Mouse (Mus musculus): Measurements from ENCODE around the gene Gm7954.
"Not testable (repeated sequence)": the region's sequence is repeated elsewhere in the genome, so short reads cannot be mapped to it uniquely, and the experiment has no call there.

The Gm7954 gene

GRCm38 (mm10) chr14:41453418-41453817, at the start of gene Gm7954:
Gene Gm7954, minus strand, starts transcription at chr14:41453518.
- not testable (repeated sequence) for DNase-seq (ENCODE audit: extremely low read depth, low read depth, low spot score)

- DNase-seq (ENCODE audit: extremely low read depth, low read depth, low spot score), result not testable (repeated sequence)
Measured at GRCm38 (mm10) chr14:41489385-41489784, 36.1 kb upstream of the Gm7954 start, which contains the start of gene Gm3486. Gene Gm3486, minus strand, starts transcription at chr14:41489485.

- not testable (repeated sequence) for DNase-seq (ENCODE audit: extremely low read depth, low read depth, low spot score)
Measured at GRCm38 (mm10) chr14:41425393-41426075, 27.8 kb downstream of the Gm7954 start.

GRCm38 (mm10) chr14:41424694-41425093, 28.6 kb downstream of the Gm7954 start:
- not testable (repeated sequence) for DNase-seq (ENCODE audit: extremely low read depth, low read depth, low spot score)

GRCm38 (mm10) chr14:41408181-41408580, 45.1 kb downstream of the Gm7954 start, which contains the start of gene Gm6482:
Gene Gm6482, minus strand, starts transcription at chr14:41408281.
- DNase-seq (ENCODE audit: extremely low read depth, low read depth, low spot score), result not testable (repeated sequence)

All from fat pad, adult 2 months (tissue).